Mouse (Mus musculus) embryonic fibroblast, embryonic 13.5 days (primary cell): Measurements from ENCODE around the gene Hspb8. TPM values are rescaled to one million over a fixed set of nuclear protein-coding genes. Genes with fewer than 3 reads are reported as not detected.
"Not testable (repeated sequence)": the region's sequence is repeated elsewhere in the genome, so short reads cannot be mapped to it uniquely, and the experiment has no call there.

ENCODE experiments used
- H3K27ac ChIP-seq: 2 replicates; pipeline ENCODE4 v1.5.1; 2012; ENCODE audit warnings: low read length, control low read depth, inconsistent platforms; ENCODE audit not compliant: insufficient read depth
- H3K4me1 ChIP-seq: 2 replicates; pipeline ENCODE4 v1.6.1; 2011; ENCODE audit warnings: low read length; ENCODE audit not compliant: control insufficient read depth, insufficient read depth
- H3K4me3 ChIP-seq: 2 replicates; pipeline ENCODE4 v1.5.1; 2011; ENCODE audit warnings: mild to moderate bottlenecking, control low read depth, low read length; ENCODE audit not compliant: insufficient read depth
- CTCF ChIP-seq: IDR thresholded peaks from 2 replicates; pipeline ENCODE4 v1.5.1; 2011; ENCODE audit warnings: mild to moderate bottlenecking, control low read depth, low read length, moderate library complexity, borderline replicate concordance; ENCODE audit not compliant: insufficient read depth
- POLR2A ChIP-seq: IDR thresholded peaks from 2 replicates; pipeline ENCODE4 v1.6.1; 2011; ENCODE audit warnings: low read depth, mild to moderate bottlenecking, control low read depth, low read length, moderate library complexity
- polyA plus RNA-seq: library from polyadenylated mRNA; stranded (reverse); fragments of >200 nt; gene quantifications from 2 replicates; pipeline ENCODE4 v1.2.4, GENCODE M21; 2011; ENCODE audit warnings: low read depth; ENCODE audit not compliant: missing spikeins, insufficient read length

Gene Hspb8
- polyA plus RNA-seq, 1 experiment: 46.5 TPM

DNA sequence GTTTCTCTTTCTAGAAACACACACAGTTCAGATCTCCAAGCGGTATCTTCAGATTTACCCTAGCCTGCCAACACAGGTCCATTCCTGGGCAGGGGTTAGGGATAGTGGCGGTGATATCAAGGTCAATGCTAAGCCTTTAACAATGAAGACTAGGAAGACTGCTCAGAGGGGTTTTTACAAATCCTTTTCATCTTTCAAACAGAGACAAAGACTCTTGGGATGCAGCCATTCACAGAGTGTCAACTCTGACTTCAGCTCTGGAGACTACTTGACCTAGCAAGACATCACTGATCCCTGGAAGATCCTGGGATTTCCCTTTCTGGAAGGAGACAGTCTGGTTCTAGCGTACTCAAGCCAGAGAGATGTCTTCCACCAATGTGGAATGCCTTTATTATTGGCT, 21.9 kb downstream of the Hspb8 start:
- Histone ChIP-seq H3K27ac (no peak overlapping the region), H3K4me3 (no peak overlapping the region), H3K4me1 (no peaks in the 10 kb centered on the region)
- TF ChIP-seq CTCF (no peak), POLR2A (no peak)

DNA sequence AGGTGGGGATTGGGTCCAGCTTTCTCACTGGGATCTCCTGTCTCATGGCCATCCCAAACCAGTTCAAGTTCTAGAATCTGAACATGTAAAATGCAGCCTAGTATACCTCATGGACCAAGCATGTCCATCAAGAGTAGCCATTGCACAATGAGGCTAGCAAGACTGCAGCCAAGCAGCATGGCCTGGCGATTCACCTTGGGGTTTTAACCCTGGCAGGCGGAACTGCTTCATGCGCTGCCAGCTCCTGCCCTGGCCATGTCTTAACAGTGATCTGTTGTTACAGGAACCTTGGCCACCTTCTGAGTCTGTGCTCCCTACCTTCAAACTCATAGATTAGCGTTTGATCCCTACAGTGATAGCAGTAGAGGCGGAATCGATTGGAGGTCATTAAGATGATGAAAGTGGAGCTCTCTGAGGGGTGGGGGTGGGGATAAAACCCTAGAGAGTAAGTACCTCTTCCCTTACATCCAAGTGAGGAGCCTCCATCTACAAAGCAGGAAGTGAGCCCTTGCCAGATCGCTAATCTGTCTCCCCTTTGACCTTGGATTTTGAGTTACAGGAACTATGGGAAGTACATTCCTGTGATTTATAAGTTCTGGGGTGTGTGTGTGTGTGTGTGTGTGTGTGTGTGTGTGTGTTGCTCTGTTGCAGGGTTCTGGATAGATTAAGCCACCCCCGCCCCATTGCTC, 22.5 kb downstream of the Hspb8 start:
- Histone ChIP-seq H3K4me3 (no peak overlapping the region), H3K27ac (no peak overlapping the region), H3K4me1 (no peaks in the 10 kb centered on the region)
- TF ChIP-seq POLR2A (no peak), CTCF (no peak)

DNA sequence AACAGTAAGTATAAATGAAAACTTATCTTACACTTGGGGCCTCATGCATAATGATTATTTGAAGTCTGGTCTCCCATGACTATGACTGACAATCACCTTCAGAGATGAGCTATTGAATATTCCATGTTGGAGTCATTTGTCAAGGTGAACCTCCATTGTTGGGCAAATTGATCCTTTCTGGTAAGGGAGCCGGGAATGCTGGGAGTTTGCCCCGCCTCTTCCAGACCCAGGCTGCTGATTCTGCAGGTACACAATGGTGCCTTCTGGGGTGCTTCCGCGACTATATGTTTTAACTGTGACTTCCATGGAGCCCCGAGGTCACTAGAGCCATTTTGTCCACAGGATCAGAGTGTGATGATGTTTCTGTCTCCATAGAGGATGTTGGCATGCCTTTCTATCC, 26.6 kb downstream of the Hspb8 start:
- no peak overlapping the region for H3K4me3 ChIP-seq
- TF ChIP-seq POLR2A (no peak), CTCF (no peak)
- no peaks in the 10 kb centered on the region for H3K4me1 ChIP-seq
- no peak overlapping the region for H3K27ac ChIP-seq

DNA sequence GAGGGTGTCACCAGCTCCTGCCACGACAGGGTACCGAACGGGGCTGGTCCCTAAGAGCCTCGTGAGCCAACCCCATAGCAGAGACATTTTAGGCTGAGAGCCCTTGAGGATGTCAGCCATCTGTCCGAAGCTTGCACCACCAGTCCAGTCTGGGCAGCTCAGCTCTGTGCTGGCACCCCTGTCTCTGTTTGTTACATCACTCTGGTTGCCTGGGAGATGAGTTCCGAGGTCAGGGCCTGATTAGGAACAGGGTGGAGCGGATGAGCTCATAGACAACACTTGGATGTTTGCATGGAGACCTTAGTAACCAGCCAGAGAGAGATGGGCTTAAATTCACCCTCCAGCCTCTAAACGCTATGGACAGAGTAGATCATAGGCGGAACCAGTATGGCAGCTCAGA, 30.1 kb downstream of the Hspb8 start:
- Histone ChIP-seq H3K4me1 (no peaks in the 10 kb centered on the region), H3K4me3 (no peak overlapping the region), H3K27ac (no peak overlapping the region)
- no peak for TF ChIP-seq CTCF
- TF ChIP-seq POLR2A: no peak

DNA sequence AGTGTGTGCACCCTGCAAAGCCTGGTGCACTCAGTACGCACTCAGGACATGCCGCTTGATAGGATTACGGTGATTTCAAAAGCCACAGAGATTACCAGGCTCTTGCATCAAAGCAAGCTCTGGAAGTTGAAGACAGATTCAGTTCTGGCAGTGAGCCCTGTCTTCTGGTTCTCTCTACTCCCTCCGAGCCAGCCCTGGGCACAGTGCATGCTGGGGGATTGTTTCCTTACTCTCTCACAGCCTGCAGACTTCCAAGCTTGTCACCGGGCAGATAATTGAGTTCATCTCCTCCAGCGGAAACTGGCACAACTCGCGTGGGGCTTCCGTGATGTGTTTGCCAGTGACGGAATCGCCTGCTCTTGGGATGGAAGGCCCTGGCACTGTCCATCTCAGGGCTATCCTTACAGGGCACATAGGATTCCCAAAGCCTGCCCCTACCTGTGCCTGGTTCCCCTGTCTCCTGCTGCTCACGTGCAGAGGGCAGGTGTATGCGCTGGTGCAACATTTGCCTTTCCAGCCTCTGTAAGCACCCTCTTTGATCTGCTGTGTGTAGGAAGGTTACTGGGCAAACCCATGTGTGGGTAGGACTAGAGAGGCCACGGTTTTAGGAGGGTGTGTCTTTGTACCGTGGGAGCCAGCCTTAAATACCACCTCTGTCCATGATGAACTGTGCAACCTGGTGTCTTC, 32.7 kb downstream of the Hspb8 start:
- no peak for TF ChIP-seq POLR2A
- no peak for TF ChIP-seq CTCF
- Histone ChIP-seq H3K27ac (no peak overlapping the region), H3K4me1 (no peaks in the 10 kb centered on the region), H3K4me3 (no peak overlapping the region)

DNA sequence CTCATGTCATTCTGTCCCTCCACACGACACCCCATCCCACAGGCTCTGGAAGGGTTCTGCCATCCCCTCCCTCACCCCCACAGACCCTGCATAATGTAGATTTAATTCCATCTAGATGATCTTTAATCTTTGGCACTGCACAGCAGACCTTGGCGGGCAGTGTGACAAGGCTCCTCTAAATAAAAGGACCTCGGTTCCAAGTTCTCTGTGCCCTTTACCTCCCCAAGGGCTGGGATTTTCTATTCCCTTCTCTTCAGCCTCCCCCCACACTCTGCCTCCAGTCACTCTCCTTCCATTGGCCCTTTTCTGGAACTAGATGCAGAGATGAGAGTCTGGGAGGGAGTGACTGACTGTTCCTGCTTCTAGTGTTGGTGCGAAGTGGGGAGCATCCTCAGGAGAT, 33.3 kb downstream of the Hspb8 start:
- Histone ChIP-seq H3K27ac (no peak overlapping the region), H3K4me1 (no peaks in the 10 kb centered on the region), H3K4me3 (no peak overlapping the region)
- TF ChIP-seq POLR2A (no peak), CTCF (no peak)

DNA sequence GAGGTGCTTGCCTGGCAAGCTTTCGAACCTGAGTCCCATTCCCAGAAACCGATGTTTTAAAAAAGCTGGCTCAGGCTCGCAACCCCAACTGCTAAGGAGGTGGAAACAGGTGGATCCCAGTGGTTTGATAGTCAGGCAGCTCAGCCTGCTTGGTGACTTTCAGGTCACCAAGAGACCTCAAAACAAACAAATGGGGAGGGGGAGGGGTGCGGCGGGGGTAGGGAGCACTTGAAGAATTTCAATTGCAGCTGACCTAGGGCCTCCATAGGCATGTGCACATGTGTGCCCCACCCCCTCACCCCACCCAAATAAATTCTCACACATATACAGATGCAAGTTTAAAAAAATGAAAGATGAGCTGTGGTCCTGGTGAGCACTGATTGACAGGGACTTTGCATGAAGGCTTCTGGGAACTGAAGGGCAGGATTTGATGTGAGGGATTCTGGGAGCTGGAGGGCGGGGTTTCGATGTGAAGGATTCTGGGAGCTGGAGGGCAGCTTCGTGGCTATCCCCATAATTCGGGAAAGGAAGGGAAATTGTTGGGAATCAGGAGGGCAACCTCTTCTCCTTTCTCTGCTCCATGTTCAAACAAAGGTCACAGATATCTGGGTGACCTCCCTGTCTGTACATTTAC, 35.2 kb downstream of the Hspb8 start:
- Histone ChIP-seq H3K4me1 (no peaks in the 10 kb centered on the region), H3K27ac (no peak overlapping the region), H3K4me3 (no peak overlapping the region)
- TF ChIP-seq POLR2A (no peak), CTCF (no peak)

DNA sequence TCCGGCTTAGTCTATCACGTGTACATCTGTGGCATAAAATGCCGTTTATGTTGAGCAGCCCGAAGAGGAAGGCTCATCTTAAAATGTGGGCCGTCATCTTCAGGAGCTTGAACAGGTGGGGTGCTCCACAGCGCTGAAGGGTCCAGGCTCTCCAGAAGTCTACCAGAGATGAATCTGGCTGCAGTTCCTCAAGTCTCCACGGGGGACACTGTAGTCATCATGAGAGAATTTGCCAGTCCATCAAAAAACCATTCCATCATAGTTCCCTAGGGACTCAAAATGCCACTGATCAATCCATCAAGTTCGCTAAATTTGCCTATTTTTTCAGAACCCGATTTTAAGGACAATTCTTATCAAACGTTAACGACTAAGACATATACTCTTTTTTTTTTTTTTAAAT, 36.6 kb downstream of the Hspb8 start:
- TF ChIP-seq POLR2A (no peak), CTCF (no peak)
- Histone ChIP-seq H3K4me3 (no peak overlapping the region), H3K4me1 (no peaks in the 10 kb centered on the region), H3K27ac (no peak overlapping the region)

DNA sequence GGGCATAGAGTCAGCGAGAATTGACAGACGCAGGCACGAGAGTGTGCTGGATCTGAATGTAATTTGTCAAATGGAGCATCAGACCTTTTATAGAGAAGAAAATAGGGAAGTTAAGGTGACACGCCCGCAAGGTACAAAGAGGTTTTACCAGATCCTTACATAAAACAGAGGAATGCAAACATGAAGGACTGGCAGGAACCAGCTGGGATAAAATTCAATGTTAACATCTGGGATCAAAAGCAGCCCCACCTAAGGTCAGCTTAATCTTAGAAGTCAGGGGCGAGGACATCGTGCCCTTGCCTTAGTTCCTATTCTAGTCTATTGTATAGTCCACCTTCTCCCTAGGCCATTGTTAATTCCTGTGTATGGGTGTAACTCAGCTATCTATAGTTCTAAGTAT, 40.0 kb downstream of the Hspb8 start:
- not testable (repeated sequence) for H3K4me3 ChIP-seq, H3K27ac ChIP-seq, H3K4me1 ChIP-seq

DNA sequence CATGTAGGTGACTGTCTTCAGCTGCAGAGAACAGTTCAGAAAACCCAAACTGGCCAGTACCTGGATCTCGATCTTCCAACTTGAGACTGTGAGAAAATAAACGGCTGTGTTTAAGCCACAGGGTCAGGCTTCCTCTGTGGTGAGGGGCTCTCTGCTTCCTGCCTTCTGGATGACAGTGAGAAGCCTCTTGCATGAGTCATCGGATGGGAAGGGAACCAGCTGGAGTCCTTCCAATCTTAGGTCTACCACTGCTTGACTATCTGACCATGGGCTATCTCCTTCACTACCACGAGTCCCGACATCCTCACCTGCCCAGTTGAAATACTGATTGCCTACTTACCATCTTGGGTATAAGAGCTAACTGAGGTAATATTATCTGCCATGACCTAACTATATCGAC, 40.9 kb downstream of the Hspb8 start:
- Histone ChIP-seq H3K27ac (no peak overlapping the region), H3K4me3 (no peak overlapping the region), H3K4me1 (no peaks in the 10 kb centered on the region)
- TF ChIP-seq POLR2A: no peak
- no peak for TF ChIP-seq CTCF
